Mouse (Mus musculus): ENCODE measurements around the gene Mrpl54. TPM values are rescaled to one million over a fixed set of nuclear protein-coding genes. Genes with fewer than 3 reads are reported as not detected.

The Mrpl54 gene
- total and polyA plus RNA-seq, 3 experiments: 137 to 421 (median 157) TPM

DNA sequence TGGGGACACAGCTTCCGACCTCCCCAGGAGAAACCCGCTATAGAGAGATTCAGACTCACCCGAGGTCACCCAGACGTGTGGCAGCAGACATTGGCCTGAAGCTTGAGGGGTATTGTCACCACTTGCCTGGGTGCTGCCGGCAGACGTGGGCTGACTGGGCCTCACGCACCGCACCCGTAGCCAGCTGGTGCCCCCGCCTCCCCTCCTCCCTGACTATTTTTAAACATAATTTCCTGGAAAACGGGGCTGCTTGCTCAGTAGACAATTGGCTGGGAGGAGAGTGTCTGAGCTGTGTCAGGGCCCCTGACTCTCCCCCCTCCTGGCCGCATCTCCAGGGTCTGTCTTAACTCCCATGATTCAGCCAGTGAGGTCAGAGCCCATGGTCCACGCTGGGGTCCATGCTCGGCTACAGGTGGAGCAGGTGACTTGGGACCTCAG is 36.1 kb upstream of the Mrpl54 start:
- no peak overlapping the region for H3K4me3 ChIP-seq (ENCODE audit: control insufficient read depth in 1 of 2, insufficient read depth in 1 of 2, low read depth in 2 of 2, low read length in 2 of 2)
- peaks cover 0 to 3% of the 10 kb centered on the region in 2 experiments; a peak in 1 of 4 replicates for H3K4me1 ChIP-seq (ENCODE audit: control insufficient read depth in 1 of 2, insufficient read depth in 2 of 2, low read length in 2 of 2)
- H3K36me3 ChIP-seq (ENCODE audit: control insufficient read depth in 1 of 2, insufficient read depth in 2 of 2, low read length in 2 of 2): no peaks in the 10 kb centered on the region; a peak in 1 of 4 replicates
- H3K9ac ChIP-seq (ENCODE audit: control insufficient read depth, low read depth, low read length, poor library complexity, severe bottlenecking): no peak overlapping the region
- peaks cover 32% of the 10 kb centered on the region for H3K79me2 ChIP-seq (ENCODE audit: control insufficient read depth, insufficient read depth, low read length, poor library complexity)
- no peak for DNase-seq (ENCODE audit: low read depth, low spot score)
- no peak overlapping the region for H3K27ac ChIP-seq (ENCODE audit: control insufficient read depth, low read depth, low read length)
- no peaks in the 10 kb centered on the region for H3K27me3 ChIP-seq (ENCODE audit: control insufficient read depth in 1 of 2, insufficient read depth in 2 of 2, low read length in 2 of 2)
- no peak for TF ChIP-seq CTCF (IDR thresholded peaks at IDR 0.05 in 2 of 3, conservative IDR thresholded peaks at IDR 0.05 in 1 of 3; ENCODE audit: control insufficient read depth in 1 of 3, insufficient read depth in 1 of 3, low read depth in 2 of 3, low read length in 3 of 3, poor library complexity in 1 of 3, severe bottlenecking in 1 of 3)
- TF ChIP-seq HCFC1 (IDR thresholded peaks at IDR 0.05; ENCODE audit: low read depth, low read length): no peak
- TF ChIP-seq TBP (IDR thresholded peaks at IDR 0.05; ENCODE audit: low read depth, low read length): no peak
- TF ChIP-seq CHD2 (IDR thresholded peaks at IDR 0.05; ENCODE audit: low read length): no peak
- TF ChIP-seq ZNF384 (IDR thresholded peaks at IDR 0.05; ENCODE audit: low read depth, low read length): no peak
- TF ChIP-seq ZKSCAN1 (IDR thresholded peaks at IDR 0.05; ENCODE audit: low read depth, low read length): no peak
- TF ChIP-seq RAD21 (IDR thresholded peaks at IDR 0.05; ENCODE audit: low read depth, low read length): no peak
- no peak for TF ChIP-seq MAX (IDR thresholded peaks at IDR 0.05; ENCODE audit: low read length)
- no peak for TF ChIP-seq GABPA (IDR thresholded peaks at IDR 0.05; ENCODE audit: low read depth, low read length)
- TF ChIP-seq MYB (IDR thresholded peaks at IDR 0.05; ENCODE audit: low read depth, low read length): no peak
- TF ChIP-seq MXI1 (IDR thresholded peaks at IDR 0.05; ENCODE audit: low read depth, low read length): no peak
- no peak for TF ChIP-seq SMC3 (IDR thresholded peaks at IDR 0.05; ENCODE audit: low read depth, low read length)
- no peak for TF ChIP-seq ZC3H11A (IDR thresholded peaks at IDR 0.05; ENCODE audit: low read depth, low read length)
- TF ChIP-seq MAZ (IDR thresholded peaks at IDR 0.05; ENCODE audit: low read depth, low read length): no peak
- H3K9me3 ChIP-seq (replicated peaks; ENCODE audit: insufficient read depth, low read length): no peaks in the 10 kb centered on the region

DNA sequence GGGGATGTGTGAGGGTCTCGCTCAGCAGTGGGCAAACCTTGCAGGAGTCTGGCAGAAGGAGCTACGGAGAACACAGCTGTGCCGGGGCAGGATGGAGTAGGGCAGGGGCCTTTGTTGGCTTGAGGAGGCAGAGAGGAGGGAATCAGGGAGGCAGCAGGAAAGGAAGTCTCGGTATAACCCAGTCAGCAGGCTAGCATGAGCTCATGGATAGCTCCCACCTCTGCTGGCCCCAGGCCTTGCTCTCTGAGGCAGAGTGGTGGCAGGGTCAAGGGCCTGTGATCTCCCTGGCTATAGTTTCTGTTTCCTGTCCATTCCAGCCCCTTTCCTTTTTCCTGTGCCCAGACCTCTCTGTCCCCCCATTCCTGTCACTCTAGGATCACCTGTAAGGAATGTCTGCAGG is 35.6 kb upstream of the Mrpl54 start:
- no peak overlapping the region for H3K4me3 ChIP-seq (ENCODE audit: control insufficient read depth in 1 of 2, insufficient read depth in 1 of 2, low read depth in 2 of 2, low read length in 2 of 2)
- no peak overlapping the region for H3K9ac ChIP-seq (ENCODE audit: control insufficient read depth, low read depth, low read length, poor library complexity, severe bottlenecking)
- H3K9me3 ChIP-seq (replicated peaks; ENCODE audit: insufficient read depth, low read length): no peaks in the 10 kb centered on the region
- H3K79me2 ChIP-seq (ENCODE audit: control insufficient read depth, insufficient read depth, low read length, poor library complexity): peaks cover 37% of the 10 kb centered on the region
- no peak for DNase-seq (ENCODE audit: low read depth, low spot score)
- H3K27ac ChIP-seq (ENCODE audit: control insufficient read depth, low read depth, low read length): no peak overlapping the region
- no peaks in the 10 kb centered on the region; a peak in 1 of 4 replicates for H3K36me3 ChIP-seq (ENCODE audit: control insufficient read depth in 1 of 2, insufficient read depth in 2 of 2, low read length in 2 of 2)
- peaks cover 0 to 3% of the 10 kb centered on the region in 2 experiments; a peak in 1 of 4 replicates for H3K4me1 ChIP-seq (ENCODE audit: control insufficient read depth in 1 of 2, insufficient read depth in 2 of 2, low read length in 2 of 2)
- H3K27me3 ChIP-seq (ENCODE audit: control insufficient read depth in 1 of 2, insufficient read depth in 2 of 2, low read length in 2 of 2): no peaks in the 10 kb centered on the region
- TF ChIP-seq RAD21 (IDR thresholded peaks at IDR 0.05; ENCODE audit: low read depth, low read length) (no peak), POLR2AphosphoS5 (IDR thresholded peaks at IDR 0.05; ENCODE audit: borderline replicate concordance, low read depth, low read length) (no peak), UBTF (IDR thresholded peaks at IDR 0.05; ENCODE audit: borderline replicate concordance, insufficient read depth, low read depth, low read length) (no peak), SMC3 (IDR thresholded peaks at IDR 0.05; ENCODE audit: low read depth, low read length) (no peak), POLR2AphosphoS2 (IDR thresholded peaks at IDR 0.05; ENCODE audit: low read length) (no peak), TCF12 (IDR thresholded peaks at IDR 0.05; ENCODE audit: low read depth, low read length) (no peak), ZNF384 (IDR thresholded peaks at IDR 0.05; ENCODE audit: low read depth, low read length) (no peak), TAL1 (IDR thresholded peaks at IDR 0.05; ENCODE audit: low read length) (no peak), KAT2A (conservative IDR thresholded peaks at IDR 0.05; ENCODE audit: low read depth, low read length) (no peak), ZKSCAN1 (IDR thresholded peaks at IDR 0.05; ENCODE audit: low read depth, low read length) (no peak)

Data from MEL (cell line).